Mouse (Mus musculus): ENCODE results near the gene Pdk2. TPM values are rescaled to one million over a fixed set of nuclear protein-coding genes. Genes with fewer than 3 reads are reported as not detected.

Gene Pdk2
- polyA plus RNA-seq, 1 experiment = 219 TPM

DNA sequence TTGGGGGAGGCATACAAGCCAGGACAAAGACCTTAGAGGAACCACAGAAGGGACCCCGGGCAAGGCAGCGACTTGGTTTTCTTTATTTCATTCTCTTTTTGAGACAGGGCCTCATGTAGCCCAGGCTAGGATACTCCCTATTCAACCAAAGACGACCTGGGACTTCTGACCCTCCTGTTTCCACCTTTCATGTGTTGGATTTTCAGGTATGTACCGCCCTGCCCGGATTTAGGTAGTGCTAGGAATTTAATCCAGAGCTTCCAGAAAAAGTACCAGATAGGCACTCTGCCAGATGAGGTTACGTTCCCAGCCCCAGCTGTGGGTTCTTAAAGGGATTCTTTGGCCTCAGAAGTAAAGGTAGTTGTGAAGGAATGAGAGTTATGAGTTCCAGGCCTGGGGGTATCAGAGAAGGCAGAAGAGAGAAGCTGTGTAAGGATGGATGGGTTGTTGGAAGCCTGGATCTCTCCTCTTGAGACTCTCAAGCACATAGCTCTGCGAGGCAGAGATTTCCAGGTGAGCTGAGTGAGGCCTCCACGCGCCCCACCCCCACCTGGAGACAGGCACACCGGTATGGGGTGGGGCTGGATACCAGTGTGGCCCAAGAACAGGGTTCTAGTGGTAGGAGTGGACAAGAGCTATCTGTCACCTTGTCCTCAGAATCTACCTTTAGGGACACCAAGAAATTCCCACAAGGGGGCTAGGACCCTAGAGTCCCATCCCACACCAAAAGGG lies 28.2 kb upstream of the Pdk2 start:
- Histone ChIP-seq H3K4me1 (ENCODE audit: control insufficient read depth, insufficient read depth, low read length) (peaks cover 31% of the 10 kb centered on the region), H3K27ac (ENCODE audit: insufficient read depth, low read length) (no peak overlapping the region), H3K4me3 (replicated peaks; ENCODE audit: insufficient read depth, low read depth, low read length) (no peak overlapping the region), H3K27me3 (ENCODE audit: control insufficient read depth, insufficient read depth, low read length) (no peaks in the 10 kb centered on the region)
- DNase-seq = no peak
- TF ChIP-seq POLR2A (IDR thresholded peaks at IDR 0.05; ENCODE audit: borderline replicate concordance, insufficient read depth, low read length) (no peak), CTCF (IDR thresholded peaks at IDR 0.05; ENCODE audit: borderline replicate concordance, insufficient read depth, low read depth, low read length) (no peak)
- WGBS = 91% methylated on average over 10 of the region's 10 CpGs

DNA sequence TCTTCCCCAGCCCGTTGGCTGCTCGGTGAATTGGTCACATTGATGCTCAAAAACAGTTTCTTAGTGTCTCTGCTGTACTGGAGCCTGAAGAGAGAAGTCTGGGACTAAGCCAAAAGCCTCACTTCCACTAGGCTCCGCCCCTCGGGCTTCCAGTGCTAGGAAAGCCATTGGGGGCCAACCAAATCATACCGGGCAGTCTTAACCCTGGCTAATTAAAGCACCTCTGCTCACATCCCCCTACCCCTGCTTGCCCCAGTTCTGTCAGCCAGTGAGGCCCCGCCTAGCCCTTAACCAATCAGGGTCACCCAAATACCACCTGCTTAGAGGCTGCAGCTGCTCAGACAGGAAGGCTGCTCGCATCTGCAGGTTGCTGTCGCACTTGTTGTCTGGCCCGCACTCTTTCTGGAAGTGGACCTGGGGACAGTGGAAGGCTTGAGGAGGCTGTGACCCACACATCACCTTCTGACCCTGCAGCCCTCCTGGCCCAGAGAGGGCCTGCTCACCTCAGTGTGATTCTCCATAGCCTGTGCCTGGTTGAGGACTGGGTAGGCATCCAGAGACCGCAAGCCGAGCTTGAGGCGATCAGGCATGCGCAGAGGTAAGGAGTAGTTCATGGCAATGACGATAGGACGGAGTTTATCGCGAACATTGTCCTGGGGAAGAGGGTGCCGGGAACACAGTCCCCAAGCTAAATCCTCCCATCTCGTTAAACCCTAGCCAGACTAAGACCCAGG lies 15.8 kb upstream of the Pdk2 start:
- Histone ChIP-seq H3K4me1 (ENCODE audit: control insufficient read depth, insufficient read depth, low read length) (no peaks in the 10 kb centered on the region), H3K4me3 (replicated peaks; ENCODE audit: insufficient read depth, low read depth, low read length) (no peak overlapping the region), H3K27ac (ENCODE audit: insufficient read depth, low read length) (no peak overlapping the region), H3K27me3 (ENCODE audit: control insufficient read depth, insufficient read depth, low read length) (no peaks in the 10 kb centered on the region)
- DNase-seq = peak in 1 of 2 experiments; percentile 15
- WGBS = 41% methylated on average over 19 of the region's 19 CpGs
- TF ChIP-seq CTCF (IDR thresholded peaks at IDR 0.05; ENCODE audit: borderline replicate concordance, insufficient read depth, low read depth, low read length) (no peak), POLR2A (IDR thresholded peaks at IDR 0.05; ENCODE audit: borderline replicate concordance, insufficient read depth, low read length) (no peak)

DNA sequence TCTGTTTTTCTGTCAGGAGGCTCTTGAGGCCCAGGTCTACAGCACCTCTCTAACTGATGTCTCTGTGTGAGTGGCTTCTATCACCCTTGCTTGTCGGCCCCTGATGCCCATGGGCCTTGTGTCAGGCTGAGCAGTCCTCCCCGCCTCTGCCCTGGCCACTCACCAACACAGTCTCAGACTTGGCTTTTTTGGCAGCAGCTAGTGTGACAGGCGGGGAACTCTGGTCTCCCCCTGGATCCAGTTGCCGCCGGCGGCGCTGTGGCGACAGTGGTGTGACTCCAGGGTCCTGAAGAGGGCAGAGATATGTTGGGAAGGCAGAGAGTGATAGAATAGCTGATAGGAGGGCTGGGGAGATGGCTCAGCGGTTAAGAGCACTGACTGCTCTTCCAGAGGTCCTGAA lies 11.9 kb upstream of the Pdk2 start:
- no peak overlapping the region for H3K4me3 ChIP-seq (replicated peaks; ENCODE audit: insufficient read depth, low read depth, low read length)
- H3K4me1 ChIP-seq (ENCODE audit: control insufficient read depth, insufficient read depth, low read length) = no peaks in the 10 kb centered on the region
- no peak overlapping the region for H3K27ac ChIP-seq (ENCODE audit: insufficient read depth, low read length)
- DNase-seq = peak in 1 of 2 experiments; percentile 7
- WGBS = 20% methylated on average over 9 of the region's 9 CpGs
- no peaks in the 10 kb centered on the region for H3K27me3 ChIP-seq (ENCODE audit: control insufficient read depth, insufficient read depth, low read length)
- TF ChIP-seq POLR2A (IDR thresholded peaks at IDR 0.05; ENCODE audit: borderline replicate concordance, insufficient read depth, low read length) (no peak), CTCF (IDR thresholded peaks at IDR 0.05; ENCODE audit: borderline replicate concordance, insufficient read depth, low read depth, low read length) (no peak)

DNA sequence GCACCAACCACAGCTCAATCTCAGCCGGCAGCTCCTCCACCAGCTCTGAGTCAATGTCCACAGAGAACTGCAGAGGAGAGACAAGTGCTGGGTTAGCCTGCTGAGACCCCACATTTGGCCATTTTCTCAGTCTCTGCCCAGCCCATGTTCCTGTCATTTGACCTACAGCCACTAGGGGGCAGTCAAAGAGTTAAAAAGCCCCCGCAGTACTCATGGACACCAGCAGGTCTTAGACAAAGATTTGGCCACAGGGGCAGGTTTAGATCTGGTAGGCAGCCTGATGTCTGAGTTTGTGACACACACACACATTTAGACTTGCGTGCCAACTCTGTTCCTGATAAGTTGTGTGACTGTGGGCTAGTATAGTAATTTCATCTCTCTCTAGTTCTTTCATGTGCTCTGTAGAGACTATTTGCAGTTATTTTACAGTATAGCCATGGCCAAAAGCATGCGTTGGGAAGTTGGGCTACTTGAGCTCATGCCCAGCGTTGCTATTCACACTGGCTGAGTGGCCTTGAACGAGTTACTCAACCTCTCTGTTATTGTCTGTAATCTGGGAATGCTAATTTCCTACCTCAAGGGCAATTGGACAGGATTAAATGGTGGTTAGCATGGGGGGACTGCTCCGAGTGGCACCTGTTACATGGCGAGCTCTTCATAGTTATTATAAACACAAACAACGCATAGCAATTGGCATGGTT lies 6.0 kb upstream of the Pdk2 start:
- peak; percentile 67 to 71 for DNase-seq
- Histone ChIP-seq H3K27ac (ENCODE audit: insufficient read depth, low read length) (no peak overlapping the region), H3K4me3 (replicated peaks; ENCODE audit: insufficient read depth, low read depth, low read length) (no peak overlapping the region), H3K27me3 (ENCODE audit: control insufficient read depth, insufficient read depth, low read length) (no peaks in the 10 kb centered on the region), H3K4me1 (ENCODE audit: control insufficient read depth, insufficient read depth, low read length) (no peaks in the 10 kb centered on the region)
- WGBS = 50% methylated on average over 9 of the region's 9 CpGs
- TF ChIP-seq CTCF (IDR thresholded peaks at IDR 0.05; ENCODE audit: borderline replicate concordance, insufficient read depth, low read depth, low read length) (peak; percentile 87), POLR2A (IDR thresholded peaks at IDR 0.05; ENCODE audit: borderline replicate concordance, insufficient read depth, low read length) (no peak)

DNA sequence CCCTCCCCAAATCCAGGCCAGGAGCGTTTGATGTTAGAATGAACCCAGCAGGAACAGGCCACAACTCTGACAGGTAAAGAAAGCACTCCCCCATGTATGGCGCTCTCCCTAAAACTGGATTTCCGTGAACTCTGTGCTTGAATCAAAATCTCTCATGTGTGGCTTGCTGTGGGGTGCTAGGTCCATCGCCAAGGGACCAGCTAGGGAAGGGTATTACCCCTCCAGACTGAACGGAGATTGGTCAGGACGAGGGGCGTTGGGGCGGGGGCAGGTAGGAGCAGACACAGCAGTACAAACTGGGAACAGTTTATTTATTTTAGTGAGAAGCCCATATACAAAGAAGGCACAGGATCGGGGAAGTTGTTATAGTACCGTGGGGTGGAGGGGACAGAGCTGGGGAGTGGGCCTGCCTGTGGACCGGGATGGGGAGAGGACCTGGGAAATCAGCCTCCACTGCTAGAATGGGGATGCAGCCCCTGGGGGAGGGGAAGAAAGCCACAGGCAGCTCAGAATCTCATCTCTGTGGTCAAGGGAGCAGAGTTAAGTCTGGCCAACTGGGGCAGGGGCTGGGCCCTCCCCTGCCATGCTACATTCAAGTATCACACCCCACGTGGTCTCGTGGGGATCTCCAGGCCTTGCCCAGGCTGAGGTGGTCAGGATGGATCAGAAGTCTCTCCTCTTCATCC lies 3.2 kb upstream of the Pdk2 start:
- WGBS = 77% methylated on average over 13 of the region's 13 CpGs

DNA sequence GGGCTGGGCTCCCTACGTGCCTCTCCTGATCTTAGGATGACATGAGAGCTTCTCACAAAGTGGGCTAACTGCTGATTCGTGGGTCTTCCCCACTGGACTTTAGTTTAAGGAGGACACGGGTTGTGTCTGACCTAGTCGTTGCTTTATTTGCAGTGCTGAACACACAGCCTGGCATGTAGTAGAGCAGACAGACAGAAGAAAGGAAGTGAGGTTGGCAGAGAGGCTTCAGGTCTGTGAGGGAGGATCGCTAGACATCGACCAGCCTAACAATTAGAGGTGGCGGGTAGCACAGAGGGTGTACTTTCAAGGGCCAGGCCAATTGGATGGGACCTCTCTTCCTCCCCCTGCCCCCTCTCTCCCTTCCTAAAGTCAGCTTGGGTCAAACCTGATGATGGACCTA lies 2.5 kb upstream of the Pdk2 start:
- Histone ChIP-seq H3K4me1 (ENCODE audit: control insufficient read depth, insufficient read depth, low read length) (peaks cover 9% of the 10 kb centered on the region), H3K4me3 (replicated peaks; ENCODE audit: insufficient read depth, low read depth, low read length) (no peak overlapping the region), H3K27ac (ENCODE audit: insufficient read depth, low read length) (no peak overlapping the region), H3K27me3 (ENCODE audit: control insufficient read depth, insufficient read depth, low read length) (no peaks in the 10 kb centered on the region)
- peak in 1 of 2 experiments; percentile 19 for DNase-seq
- TF ChIP-seq POLR2A (IDR thresholded peaks at IDR 0.05; ENCODE audit: borderline replicate concordance, insufficient read depth, low read length) = no peak
- TF ChIP-seq CTCF (IDR thresholded peaks at IDR 0.05; ENCODE audit: borderline replicate concordance, insufficient read depth, low read depth, low read length) = no peak
- WGBS = 62% methylated on average over 7 of the region's 7 CpGs

More for the DNA sequence above, 3.2 kb upstream of the Pdk2 start:
- TF ChIP-seq POLR2A (IDR thresholded peaks at IDR 0.05; ENCODE audit: borderline replicate concordance, insufficient read depth, low read length) = no peak
- TF ChIP-seq CTCF (IDR thresholded peaks at IDR 0.05; ENCODE audit: borderline replicate concordance, insufficient read depth, low read depth, low read length) = no peak
- DNase-seq = peak in 1 of 2 experiments; percentile 15
- Histone ChIP-seq H3K27me3 (ENCODE audit: control insufficient read depth, insufficient read depth, low read length) (no peaks in the 10 kb centered on the region), H3K4me1 (ENCODE audit: control insufficient read depth, insufficient read depth, low read length) (peaks cover 4% of the 10 kb centered on the region), H3K27ac (ENCODE audit: insufficient read depth, low read length) (no peak overlapping the region), H3K4me3 (replicated peaks; ENCODE audit: insufficient read depth, low read depth, low read length) (no peak overlapping the region)

DNA sequence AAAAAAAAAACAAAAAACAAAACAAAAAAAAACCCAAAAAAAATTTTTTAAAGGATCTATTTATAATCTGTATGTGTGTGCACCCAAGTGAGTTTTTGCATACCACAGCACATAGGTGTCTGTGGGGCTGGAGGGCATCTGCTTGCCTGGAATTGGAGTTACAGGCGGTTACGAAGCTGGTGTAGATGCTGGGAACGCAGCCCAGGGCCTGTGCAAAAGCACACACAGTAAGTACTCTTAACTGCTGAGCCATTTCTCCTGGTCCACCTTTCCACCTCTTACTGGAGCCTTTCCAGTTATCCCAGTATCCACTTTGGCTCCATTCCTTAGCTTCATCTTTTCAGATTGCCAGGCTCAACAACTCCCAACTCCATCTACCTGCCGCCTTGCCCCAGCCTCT lies 1.9 kb upstream of the Pdk2 start:
- peak; percentile 25 to 26 for DNase-seq
- no peaks in the 10 kb centered on the region for H3K27me3 ChIP-seq (ENCODE audit: control insufficient read depth, insufficient read depth, low read length)
- H3K4me3 ChIP-seq (replicated peaks; ENCODE audit: insufficient read depth, low read depth, low read length) = no peak overlapping the region
- no peak overlapping the region for H3K27ac ChIP-seq (ENCODE audit: insufficient read depth, low read length)
- peaks cover 14% of the 10 kb centered on the region for H3K4me1 ChIP-seq (ENCODE audit: control insufficient read depth, insufficient read depth, low read length)
- 87% methylated on average over 4 of the region's 4 CpGs for WGBS
- TF ChIP-seq POLR2A (IDR thresholded peaks at IDR 0.05; ENCODE audit: borderline replicate concordance, insufficient read depth, low read length) = no peak
- no peak for TF ChIP-seq CTCF (IDR thresholded peaks at IDR 0.05; ENCODE audit: borderline replicate concordance, insufficient read depth, low read depth, low read length)

All from cerebellum, adult 2 months (tissue).